In the genomic region with DNA sequence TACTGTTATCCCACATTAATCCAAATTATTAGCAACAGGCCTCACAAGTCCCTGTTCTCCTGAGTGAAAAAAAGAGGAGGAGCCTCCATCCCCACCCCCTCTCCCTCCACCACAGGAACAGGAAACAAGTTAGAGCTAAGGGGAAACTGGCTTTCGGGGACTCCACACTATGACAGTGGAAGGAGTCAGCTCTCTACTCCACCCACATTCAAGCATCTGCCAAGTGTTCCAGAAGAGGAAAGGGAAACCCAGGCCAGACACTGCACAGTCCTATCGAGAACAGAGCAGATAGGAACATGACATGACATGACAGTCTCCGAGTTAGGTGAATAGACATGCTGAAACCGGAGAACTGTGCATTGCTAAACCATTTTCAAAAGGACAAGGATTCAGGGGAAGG, we compare ENCODE assay signal across 8 mouse cellular contexts.
DNase-seq lines count a peak whose midpoint lies in the region; ATAC-seq and TF ChIP-seq lines count a peak whose summit lies in the region.

No protein-coding gene starts in this region.

- no peaks in the 10 kb centered on the region; the same call in 1 of the 2 replicates for H3K27me3 ChIP-seq in cerebellum, adult 2 months (ENCODE audit: control insufficient read depth, insufficient read depth, low read length)

- H3K4me1 ChIP-seq in cerebellum, adult 2 months (ENCODE audit: control insufficient read depth, insufficient read depth, low read length) = no peaks in the 10 kb centered on the region

- 32% methylated on average over 4 of the region's 4 CpGs for WGBS in cerebellum, adult 2 months

- no peak for TF ChIP-seq CTCF in cerebellum, adult 2 months (IDR thresholded peaks at IDR 0.05; ENCODE audit: borderline replicate concordance, insufficient read depth, low read depth, low read length)

- TF ChIP-seq POLR2A in cerebellum, adult 2 months (IDR thresholded peaks at IDR 0.05; ENCODE audit: borderline replicate concordance, insufficient read depth, low read length) = no peak

- ATAC-seq in megakaryocyte, adult 5-6 weeks (ENCODE audit: poor library complexity, severe bottlenecking) = peak; percentile 88

- H3K27ac ChIP-seq in cerebellum, adult 2 months (ENCODE audit: insufficient read depth, low read length) = no peak overlapping the region

- peak; percentile 67 for DNase-seq in 3T3-L1 (ENCODE audit: low read depth, low spot score)
- DNase-seq in MN1 (ENCODE audit: low spot score) = peak; percentile 46
- DNase-seq in heart, adult 11 months = peak; percentile 99
- DNase-seq in kidney, postnatal 10 days = peak; percentile 68
- no peak for DNase-seq in ovary, adult 18-20 months (ENCODE audit: low spot score)
- no peak for DNase-seq in spleen, postnatal 14 days (ENCODE audit: low spot score in 2 of 2)
- DNase-seq in cerebellum, adult 2 months = no peak

- H3K4me3 ChIP-seq in cerebellum, adult 2 months (replicated peaks; ENCODE audit: insufficient read depth, low read depth, low read length) = no peak overlapping the region

Comparison
In these comparisons a context has a peak if more than half of its experiments do, and no peak if none do; other contexts are left out.
1. DNase-seq: peak in 3T3-L1 (single experiment), MN1 (single experiment), heart, adult 11 months (single experiment) and kidney, postnatal 10 days (single experiment); none in ovary, adult 18-20 months (single experiment), spleen, postnatal 14 days (0 of 2) and cerebellum, adult 2 months (0 of 2).